Comparison of ENCODE assay signal across 13 mouse cellular contexts in the genomic region with DNA sequence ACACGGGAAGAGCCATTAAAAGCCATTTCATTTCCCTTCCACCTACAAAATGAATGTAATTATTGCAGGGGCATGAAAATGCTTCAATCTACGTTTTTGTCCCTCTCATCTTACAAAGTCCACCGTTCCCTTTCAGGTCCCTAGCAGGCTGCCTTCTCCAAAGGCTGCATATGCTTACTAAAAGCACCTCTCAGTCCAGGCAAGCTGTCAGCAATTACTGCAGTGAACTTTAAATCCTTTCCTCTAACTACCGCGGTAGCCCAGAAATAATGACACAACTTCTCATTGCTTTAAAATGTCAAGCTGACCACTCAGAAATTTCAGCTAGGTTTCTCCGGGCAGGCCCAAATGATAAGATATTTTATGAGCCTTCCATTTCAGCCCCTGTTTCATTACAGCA.
DNase-seq lines count a peak whose midpoint lies in the region; ATAC-seq and TF ChIP-seq lines count a peak whose summit lies in the region.
"Had no signal": no experiment of that assay in that cellular context is flagged by ENCODE, and none has a peak within 500 bp of the region (broad histone marks: within the 10 kb centered on the region; RNA-seq: fewer than 3 reads in every experiment).

No protein-coding gene starts in this region.

- no peaks in the 10 kb centered on the region for H3K9me3 ChIP-seq in heart, postnatal 0 days (replicated peaks; ENCODE audit: control insufficient read depth, low read length)
- no peaks in the 10 kb centered on the region for H3K9me3 ChIP-seq in heart, embryonic 12.5 days (replicated peaks)
- no peaks in the 10 kb centered on the region for H3K9me3 ChIP-seq in neural tube, embryonic 15.5 days (replicated peaks)
- H3K9me3 ChIP-seq: hindbrain, embryonic 13.5 days; megakaryocyte, embryonic 14.5 days had no signal

- no peaks in the 10 kb centered on the region for H3K27me3 ChIP-seq in heart, postnatal 0 days (ENCODE audit: control insufficient read depth, insufficient read depth, low read length)
- no peaks in the 10 kb centered on the region for H3K27me3 ChIP-seq in heart, embryonic 12.5 days (replicated peaks)
- no peaks in the 10 kb centered on the region for H3K27me3 ChIP-seq in testis, adult 2 months (ENCODE audit: control insufficient read depth, insufficient read depth, low read length)
- H3K27me3 ChIP-seq in neural tube, embryonic 15.5 days (replicated peaks) = no peaks in the 10 kb centered on the region
- H3K27me3 ChIP-seq: hindbrain, embryonic 13.5 days; megakaryocyte, embryonic 14.5 days had no signal

- TF ChIP-seq CTCF in heart, postnatal 0 days (IDR thresholded peaks at IDR 0.05; ENCODE audit: low read depth) = no peak
- TF ChIP-seq CTCF in testis, adult 2 months (IDR thresholded peaks at IDR 0.05; ENCODE audit: control insufficient read depth, insufficient read depth, insufficient replicate concordance, low read depth, low read length) = no peak

- H3K4me3 ChIP-seq in heart, postnatal 0 days (ENCODE audit: low read depth, low read length) = no peak overlapping the region
- H3K4me3 ChIP-seq in heart, embryonic 12.5 days = no peak overlapping the region
- H3K4me3 ChIP-seq in testis, adult 2 months (ENCODE audit: control insufficient read depth, low read depth, low read length) = peak overlapping the region; percentile 20; the same call in 1 of the 2 replicates
- peak overlapping the region; percentile 18; the same call in 1 of the 2 replicates for H3K4me3 ChIP-seq in neural tube, embryonic 15.5 days (replicated peaks)
- H3K4me3 ChIP-seq: hindbrain, embryonic 13.5 days; megakaryocyte, embryonic 14.5 days; myocyte had no signal

- ATAC-seq in heart, postnatal 0 days (ENCODE audit: insufficient read depth, low read depth) = no peak
- ATAC-seq in heart, embryonic 12.5 days (ENCODE audit: insufficient number of reproducible peaks, low FRiP score) = no peak
- no peak; the same call in 1 of the 2 replicates for ATAC-seq in neural tube, embryonic 15.5 days (ENCODE audit: low FRiP score)

- 51% methylated on average over 6 of the region's 6 CpGs for WGBS in heart, postnatal 0 days
- WGBS in heart, embryonic 12.5 days = 64% methylated on average over 6 of the region's 6 CpGs
- 23% methylated on average over 6 of the region's 6 CpGs for WGBS in neural tube, embryonic 15.5 days

- TF ChIP-seq EP300 in heart, postnatal 0 days (IDR thresholded peaks at IDR 0.05; ENCODE audit: low read depth) = no peak

- H3K4me1 ChIP-seq in heart, postnatal 0 days (ENCODE audit: control insufficient read depth, insufficient read depth) = peaks cover 5% of the 10 kb centered on the region; the same call in 1 of the 2 replicates
- peaks cover 11% of the 10 kb centered on the region for H3K4me1 ChIP-seq in heart, embryonic 12.5 days (replicated peaks)
- H3K4me1 ChIP-seq in testis, adult 2 months (ENCODE audit: control insufficient read depth, insufficient read depth, low read length) = no peaks in the 10 kb centered on the region
- H3K4me1 ChIP-seq in neural tube, embryonic 15.5 days = peaks cover 11% of the 10 kb centered on the region

- no peaks in the 10 kb centered on the region for H3K36me3 ChIP-seq in heart, postnatal 0 days (replicated peaks; ENCODE audit: control insufficient read depth, insufficient read depth, low read length)
- H3K36me3 ChIP-seq in heart, embryonic 12.5 days = no peaks in the 10 kb centered on the region
- H3K36me3 ChIP-seq in testis, adult 2 months (ENCODE audit: control insufficient read depth, insufficient read depth, low read length) = no peaks in the 10 kb centered on the region
- no peaks in the 10 kb centered on the region for H3K36me3 ChIP-seq in neural tube, embryonic 15.5 days
- H3K36me3 ChIP-seq: hindbrain, embryonic 13.5 days had no signal

- H3K4me2 ChIP-seq in heart, postnatal 0 days (ENCODE audit: low read depth, low read length) = peak overlapping the region; percentile 41
- no peak overlapping the region for H3K4me2 ChIP-seq in heart, embryonic 12.5 days
- H3K4me2 ChIP-seq in neural tube, embryonic 15.5 days = peak overlapping the region; percentile 52
- H3K4me2 ChIP-seq: hindbrain, embryonic 13.5 days; lung, embryonic 14.5 days had no signal

- no peak for TF ChIP-seq POLR2A in testis, adult 2 months (IDR thresholded peaks at IDR 0.05; ENCODE audit: control insufficient read depth, low read depth, low read length)

- no peak overlapping the region for H3K27ac ChIP-seq in heart, postnatal 0 days (ENCODE audit: low read depth)
- H3K27ac ChIP-seq in heart, embryonic 12.5 days (ENCODE audit: poor library complexity, severe bottlenecking) = no peak overlapping the region
- no peak overlapping the region for H3K27ac ChIP-seq in testis, adult 2 months (ENCODE audit: control insufficient read depth, insufficient read depth, low read depth, low read length)
- 0 out of 2 replicates have a peak overlapping the region, but pooled peaks have one; percentile 29 for H3K27ac ChIP-seq in neural tube, embryonic 15.5 days (replicated peaks)
- H3K27ac ChIP-seq: hindbrain, embryonic 13.5 days had no signal

- no peak overlapping the region for H3K9ac ChIP-seq in heart, postnatal 0 days (replicated peaks; ENCODE audit: low read depth, low read length)
- H3K9ac ChIP-seq in heart, embryonic 12.5 days = no peak overlapping the region
- H3K9ac ChIP-seq in neural tube, embryonic 15.5 days (replicated peaks) = no peak overlapping the region
- H3K9ac ChIP-seq: hindbrain, embryonic 13.5 days; lung, embryonic 14.5 days had no signal

- DNase-seq in cerebellum, adult 11-12 months = peak; percentile 4
- DNase-seq in cerebellum, postnatal 4 days (ENCODE audit: low spot score in 2 of 2) = no peak
- DNase-seq in heart, postnatal 0 days (ENCODE audit: low spot score) = no peak
- no peak for DNase-seq in testis, postnatal 10 days (ENCODE audit: low spot score)
- DNase-seq in adipocyte (ENCODE audit: low spot score) = no peak
- DNase-seq: heart, adult 11 months had no signal

Comparison
In these comparisons a context has a peak if more than half of its experiments do, and no peak if none do; other contexts are left out.
1. H3K4me3 ChIP-seq: peak in testis, adult 2 months (single experiment) and neural tube, embryonic 15.5 days (single experiment); none in heart, postnatal 0 days (single experiment) and heart, embryonic 12.5 days (single experiment).